Mouse (Mus musculus) CH12.LX (cell line): ENCODE results near the gene Xrcc4. TPM values are rescaled to one million over a fixed set of nuclear protein-coding genes. Genes with fewer than 3 reads are reported as not detected.

ENCODE experiments used
- DNase-seq: peaks from one replicate; pipeline ENCODE4 v3.0.0-alpha.2; 2013; ENCODE audit errors: extremely low read depth
- H3K27ac ChIP-seq: 2 replicates; pipeline ENCODE4 v1.5.1; 2012; ENCODE audit warnings: low read depth, mild to moderate bottlenecking, control low read depth, moderate library complexity; ENCODE audit not compliant: insufficient read depth
- H3K27me3 ChIP-seq: replicated peaks from 2 replicates; pipeline ENCODE3; 2012; ENCODE audit warnings: inconsistent platforms
- H3K36me3 ChIP-seq, 2 experiments: replicated peaks in 1 of 2; 2 replicates each; pipeline versions ENCODE3 to v1.6.1; 2012; ENCODE audit warnings: inconsistent platforms in 1 of 2, low read length in 1 of 2, mild to moderate bottlenecking in 1 of 2, mixed read lengths in 1 of 2, moderate library complexity in 1 of 2; ENCODE audit not compliant: control insufficient read depth in 1 of 2, insufficient read depth in 1 of 2
- H3K4me1 ChIP-seq, 2 experiments: 2 replicates each; pipeline ENCODE4 v1.6.1; 2012; ENCODE audit warnings: inconsistent platforms in 1 of 2, moderate library complexity in 1 of 2; ENCODE audit not compliant: insufficient read depth in 2 of 2, control insufficient read depth in 1 of 2
- H3K4me2 ChIP-seq: 2 replicates; pipeline ENCODE4 v1.6.1; 2012; ENCODE audit warnings: low read depth, mild to moderate bottlenecking, control low read depth; ENCODE audit not compliant: poor library complexity, insufficient read depth, severe bottlenecking
- H3K4me3 ChIP-seq, 3 experiments: fragments of 150-350 bp in 1 of 3; sonication (generic) in 1 of 3; replicated peaks in 1 of 3; 2 replicates each; pipeline versions ENCODE3 to v1.5.1; 2011 to 2012; ENCODE audit warnings: low read depth in 2 of 3, low read length in 2 of 3, mild to moderate bottlenecking in 2 of 3, moderate library complexity in 2 of 3, control low read depth in 1 of 3, improper control_type of control experiment in 1 of 3, inconsistent platforms in 1 of 3, mixed read lengths in 1 of 3; ENCODE audit not compliant: poor library complexity in 1 of 3
- H3K79me2 ChIP-seq: replicated peaks from 2 replicates; pipeline ENCODE4 v1.6.1; 2012; ENCODE audit warnings: mild to moderate bottlenecking, moderate library complexity; ENCODE audit not compliant: control insufficient read depth, poor library complexity, insufficient read depth, severe bottlenecking; ENCODE audit errors: extremely low read depth
- H3K9ac ChIP-seq: 2 replicates; pipeline ENCODE4 v1.6.1; 2012; ENCODE audit warnings: low read depth, mild to moderate bottlenecking, control low read depth, moderate library complexity; ENCODE audit not compliant: insufficient read depth
- H3K9me3 ChIP-seq: replicated peaks from 2 replicates; pipeline ENCODE3; 2012; ENCODE audit warnings: low read length, inconsistent platforms, mixed read lengths
- CHD1 ChIP-seq: IDR thresholded peaks from 2 replicates; pipeline ENCODE4 v1.6.1; 2012; ENCODE audit warnings: low read depth, low read length, improper control_type of control experiment, inconsistent platforms
- CHD2 ChIP-seq: IDR thresholded peaks from 2 replicates; pipeline ENCODE4 v1.6.1; 2011; ENCODE audit warnings: low read length, improper control_type of control experiment
- HCFC1 ChIP-seq: IDR thresholded peaks from 2 replicates; pipeline ENCODE4 v1.6.1; 2012; ENCODE audit warnings: low read depth, mild to moderate bottlenecking, inconsistent platforms, low read length, improper control_type of control experiment
- IRF4 ChIP-seq: IDR thresholded peaks from 2 replicates; pipeline ENCODE4 v1.6.1; 2014; ENCODE audit warnings: low read depth, mild to moderate bottlenecking, inconsistent platforms, low read length, improper control_type of control experiment
- JUN ChIP-seq: IDR thresholded peaks from 2 replicates; pipeline ENCODE4 v1.6.1; 2011; ENCODE audit warnings: low read depth, mild to moderate bottlenecking, low read length, improper control_type of control experiment, moderate library complexity; ENCODE audit not compliant: insufficient read depth
- JUND ChIP-seq: conservative IDR thresholded peaks from 2 replicates; pipeline ENCODE4 v1.6.1; 2011; ENCODE audit warnings: low read depth, low read length, improper control_type of control experiment
- MEF2A ChIP-seq: IDR thresholded peaks from 2 replicates; pipeline ENCODE4 v1.6.1; 2014; ENCODE audit warnings: low read depth, mild to moderate bottlenecking, inconsistent platforms, low read length, improper control_type of control experiment, borderline replicate concordance
- MXI1 ChIP-seq: IDR thresholded peaks from 2 replicates; pipeline ENCODE4 v1.6.1; 2011; ENCODE audit warnings: mild to moderate bottlenecking, low read depth, low read length, improper control_type of control experiment
- NRF1 ChIP-seq: IDR thresholded peaks from 2 replicates; pipeline ENCODE4 v1.6.1; 2014; ENCODE audit warnings: low read depth, mild to moderate bottlenecking, inconsistent platforms, low read length, improper control_type of control experiment, moderate library complexity
- PAX5 ChIP-seq: IDR thresholded peaks from 2 replicates; pipeline ENCODE4 v1.6.1; 2012; ENCODE audit warnings: low read length, inconsistent platforms, mixed read lengths
- POLR2AphosphoS2 ChIP-seq: IDR thresholded peaks from 2 replicates; pipeline ENCODE4 v1.6.1; 2011; ENCODE audit warnings: low read depth, low read length, improper control_type of control experiment
- RAD21 ChIP-seq: IDR thresholded peaks from 2 replicates; pipeline ENCODE4 v1.6.1; 2011; ENCODE audit warnings: low read depth, mild to moderate bottlenecking, low read length, improper control_type of control experiment, moderate library complexity
- RCOR1 ChIP-seq: conservative IDR thresholded peaks from 2 replicates; pipeline ENCODE4 v1.6.1; 2012; ENCODE audit warnings: low read depth, mild to moderate bottlenecking, inconsistent platforms, low read length, improper control_type of control experiment
- SIN3A ChIP-seq: IDR thresholded peaks from 2 replicates; pipeline ENCODE4 v1.6.1; 2012; ENCODE audit warnings: low read length, improper control_type of control experiment, inconsistent platforms
- SMC3 ChIP-seq: IDR thresholded peaks from 2 replicates; pipeline ENCODE4 v1.6.1; 2011; ENCODE audit warnings: low read depth, low read length, improper control_type of control experiment
- TBP ChIP-seq: conservative IDR thresholded peaks from 2 replicates; pipeline ENCODE4 v1.6.1; 2011; ENCODE audit warnings: low read depth, low read length, improper control_type of control experiment
- TCF12 ChIP-seq: IDR thresholded peaks from 2 replicates; pipeline ENCODE4 v1.6.1; 2014; ENCODE audit warnings: low read depth, mild to moderate bottlenecking, inconsistent platforms, low read length, improper control_type of control experiment
- USF1 ChIP-seq: IDR thresholded peaks from 2 replicates; pipeline ENCODE4 v1.6.1; 2014; ENCODE audit warnings: low read depth, mild to moderate bottlenecking, inconsistent platforms, low read length, improper control_type of control experiment
- ZC3H11A ChIP-seq: IDR thresholded peaks from 2 replicates; pipeline ENCODE4 v1.6.1; 2012; ENCODE audit warnings: low read depth, mild to moderate bottlenecking, inconsistent platforms, low read length, improper control_type of control experiment
- ZMIZ1 ChIP-seq: IDR thresholded peaks from 2 replicates; pipeline ENCODE4 v1.6.1; 2012; ENCODE audit warnings: low read depth, mild to moderate bottlenecking, inconsistent platforms, low read length, improper control_type of control experiment
- ZNF384 ChIP-seq: IDR thresholded peaks from 2 replicates; pipeline ENCODE4 v1.6.1; 2012; ENCODE audit warnings: low read depth, low read length, improper control_type of control experiment, inconsistent platforms
- dilution Hi-C: fragments of 300-500 bp; cut with MboI; formaldehyde crosslinking; loops from 2 replicates; pipeline ENCODE4 v1.14.3; 2020; ENCODE audit warnings: low sequenced_read_pairs; ENCODE audit not compliant: extremely low pct_unique_long_range_greater_than_20kb, extremely low pct_ligation_motif_present
- in situ Hi-C: fragments of 300-500 bp; cut with MboI; formaldehyde crosslinking; loops from 3 replicates; pipeline ENCODE4 v1.14.3; 2019; ENCODE audit warnings: low sequenced_read_pairs, low pct_ligation_motif_present, low pct_unique_long_range_greater_than_20kb, mixed read lengths
- polyA plus RNA-seq: library from polyadenylated mRNA; unstranded; fragments of >175 nt; gene quantifications from 2 replicates; pipeline ENCODE4 v1.2.1, GENCODE M21; 2012; ENCODE audit warnings: low read depth; ENCODE audit not compliant: insufficient read length
- total RNA-seq, 2 experiments: library from RNA; depleted of rRNA; stranded (reverse); fragments of 300-350 nt in 1 of 2; fragments of >200 nt in 1 of 2; gene quantifications; 2 replicates each; pipeline ENCODE4 v1.2.3; 2012 to 2014

Gene Xrcc4
- total and polyA plus RNA-seq, 3 experiments: 6.2 to 19.6 (median 10.0) TPM

- Histone ChIP-seq H3K27me3 (no peaks in the 10 kb centered on the region), H3K79me2 (no peaks in the 10 kb centered on the region), H3K4me2 (no peak overlapping the region), H3K27ac (no peak overlapping the region), H3K9ac (no peak overlapping the region), H3K4me1 (no peaks in the 10 kb centered on the region), H3K9me3 (no peaks in the 10 kb centered on the region), H3K4me3 (no peak overlapping the region), H3K36me3 (no peaks in the 10 kb centered on the region)
- TF ChIP-seq ZC3H11A (no peak), HCFC1 (no peak), TCF12 (no peak), RAD21 (no peak)
- in situ Hi-C loops: no loop called here
- DNase-seq: no peak
- dilution Hi-C loops: no loop called here
Observed at GRCm38 (mm10) chr13:89814543-89814942, 274.9 kb downstream of the Xrcc4 start.

GRCm38 (mm10) chr13:89812169-89812568 is 277.2 kb downstream of the Xrcc4 start:
- H3K9ac ChIP-seq: no peak overlapping the region

GRCm38 (mm10) chr13:89809024-89809423 is 280.4 kb downstream of the Xrcc4 start:
- DNase-seq: no peak
- H3K4me3 ChIP-seq: no peak overlapping the region
- no peak overlapping the region for H3K9ac ChIP-seq
- no peaks in the 10 kb centered on the region for H3K9me3 ChIP-seq
- dilution Hi-C loops (no loop called here), in situ Hi-C loops (no loop called here)
- H3K4me2 ChIP-seq: no peak overlapping the region
- TF ChIP-seq ZC3H11A (no peak), JUN (no peak), ZMIZ1 (no peak), PAX5 (no peak), ZNF384 (no peak), IRF4 (no peak), MXI1 (no peak), RCOR1 (no peak), TBP (no peak)
- H3K27ac ChIP-seq: no peak overlapping the region
- H3K79me2 ChIP-seq: no peaks in the 10 kb centered on the region
- H3K27me3 ChIP-seq: no peaks in the 10 kb centered on the region
- no peaks in the 10 kb centered on the region for H3K36me3 ChIP-seq
- H3K4me1 ChIP-seq: no peaks in the 10 kb centered on the region

More at GRCm38 (mm10) chr13:89812169-89812568, 277.2 kb downstream of the Xrcc4 start:
- Histone ChIP-seq H3K36me3 (no peaks in the 10 kb centered on the region), H3K4me1 (no peaks in the 10 kb centered on the region), H3K4me2 (no peak overlapping the region)
- no peak for TF ChIP-seq NRF1
- no peak for TF ChIP-seq POLR2AphosphoS2
- no peak for TF ChIP-seq CHD1
- TF ChIP-seq SIN3A: no peak
- no peak for TF ChIP-seq TCF12
- TF ChIP-seq MEF2A: no peak
- no peak for TF ChIP-seq IRF4
- no peak for TF ChIP-seq SMC3
- TF ChIP-seq JUND: no peak
- no peak for TF ChIP-seq PAX5
- no peak for TF ChIP-seq CHD2
- TF ChIP-seq USF1: no peak
- TF ChIP-seq RCOR1: no peak
- TF ChIP-seq, all 38 proteins: peak for 0
- Histone ChIP-seq H3K4me3 (no peak overlapping the region), H3K27me3 (no peaks in the 10 kb centered on the region), H3K27ac (no peak overlapping the region), H3K9me3 (no peaks in the 10 kb centered on the region), H3K79me2 (no peaks in the 10 kb centered on the region)
- DNase-seq: no peak
- dilution Hi-C loops: no loop called here
- in situ Hi-C loops: no loop called here
